Mouse (Mus musculus) gastrocnemius, postnatal 14 days (tissue): Measurements from ENCODE around the gene Prss34. TPM values are rescaled to one million over a fixed set of nuclear protein-coding genes. Genes with fewer than 3 reads are reported as not detected.

Experiments used
- DNase-seq: peaks from one replicate; pipeline ENCODE4 v3.0.0; 2021; ENCODE audit warnings: mixed read lengths
- intact Hi-C: fragments of 180-260 bp; cut with DNase I; formaldehyde crosslinking; loops from one replicate; pipeline ENCODE4 v1.15.1; 2025; ENCODE audit warnings: low total_unique reads
- total RNA-seq, 2 experiments: library from RNA; stranded (reverse); gene quantifications; 2 replicates each; pipeline ENCODE4 v1.2.3; 2021

Gene Prss34
- total RNA-seq, 2 experiments from 2014 or later = 1.8 to 2.7 TPM

- intact Hi-C loops = no loop called here
- no peak for DNase-seq
Observed at GRCm38 (mm10) chr17:25293495-25293894, 4.7 kb upstream of the Prss34 start.

- intact Hi-C loops = no loop called here
Observed at GRCm38 (mm10) chr17:25294111-25294510, 4.1 kb upstream of the Prss34 start.

GRCm38 (mm10) chr17:25308346-25308745 is 10.2 kb downstream of the Prss34 start, which contains the start of gene Prss28:
Gene Prss28, plus strand, starts transcription at chr17:25308646.
- DNase-seq = no peak
- intact Hi-C loops = no loop called here

More at GRCm38 (mm10) chr17:25294111-25294510, 4.1 kb upstream of the Prss34 start:
- DNase-seq = no peak

- DNase-seq = no peak
- intact Hi-C loops = no loop called here
Observed at GRCm38 (mm10) chr17:25318354-25318753, 20.2 kb downstream of the Prss34 start, which contains the start of gene Prss29. Gene Prss29, plus strand, starts transcription at chr17:25318654.

- intact Hi-C loops = no loop called here
- DNase-seq = no peak
Observed at GRCm38 (mm10) chr17:25320819-25321218, 22.6 kb downstream of the Prss34 start.

GRCm38 (mm10) chr17:25322930-25323329 is 24.7 kb downstream of the Prss34 start:
- no peak for DNase-seq
- intact Hi-C loops = no loop called here

- intact Hi-C loops = loop anchor here (10.0 kb wide), 1 partner anchor 142 kb away; no protein-coding TSS in a partner anchor
- DNase-seq = no peak
Observed at GRCm38 (mm10) chr17:25332321-25332720, 34.1 kb downstream of the Prss34 start.

- intact Hi-C loops = loop anchor here (10.0 kb wide), 1 partner anchor 141 kb away; no protein-coding TSS in a partner anchor
- DNase-seq = peak; percentile 33
Observed at GRCm38 (mm10) chr17:25333943-25334342, 35.7 kb downstream of the Prss34 start.

GRCm38 (mm10) chr17:25338218-25338617 is 40.0 kb downstream of the Prss34 start:
- intact Hi-C loops = loop anchor here (10.0 kb wide), 1 partner anchor 137 kb away; no protein-coding TSS in a partner anchor
- DNase-seq = no peak

- intact Hi-C loops = no loop called here
- DNase-seq = no peak
Observed at GRCm38 (mm10) chr17:25340003-25340402, 41.8 kb downstream of the Prss34 start.

- DNase-seq = no peak
Observed at GRCm38 (mm10) chr17:25341490-25341889, 43.3 kb downstream of the Prss34 start.

GRCm38 (mm10) chr17:25345462-25345861 is 47.3 kb downstream of the Prss34 start, which contains the start of gene Tpsab1:
Gene Tpsab1, minus strand, starts transcription at chr17:25345562.
- DNase-seq = no peak
- intact Hi-C loops = no loop called here

More at GRCm38 (mm10) chr17:25341490-25341889, 43.3 kb downstream of the Prss34 start:
- intact Hi-C loops = no loop called here

Other genes starting within 250 kb of the Prss34 start
- 10 to 100 TPM; 13.9 to 16.3 TPM for gene Tmem204, start 214.8 kb upstream of the Prss34 start, total RNA-seq
- gene Telo2, start 182.4 kb upstream of the Prss34 start, total RNA-seq = 1 to 10 TPM; 9.2 to 9.3 TPM
- gene Ptx4, start 177.6 kb upstream of the Prss34 start, total RNA-seq = 1 to 10 TPM; 8.4 to 9.6 TPM
- 10 to 100 TPM; 14.3 to 15.5 TPM for gene Clcn7, start 165.0 kb upstream of the Prss34 start, total RNA-seq
- gene Ccdc154, start 135.9 kb upstream of the Prss34 start, total RNA-seq = not detected
- gene Gm38655, start 122.9 kb upstream of the Prss34 start, total RNA-seq = not detected
- 10 to 100 TPM; 13.0 to 13.1 TPM for gene BC003965, start 113.8 kb upstream of the Prss34 start, total RNA-seq
- 1 to 10 TPM; 4.6 to 4.8 TPM for gene Unkl, start 110.0 kb upstream of the Prss34 start, total RNA-seq
- 10 to 100 TPM; 12.3 to 14.8 TPM for gene Gnptg, start 58.3 kb upstream of the Prss34 start, total RNA-seq
- 10 to 100 TPM; 19.7 to 21.0 TPM for gene Tsr3, start 58.2 kb upstream of the Prss34 start, total RNA-seq
- gene Baiap3, start 42.0 kb upstream of the Prss34 start, total RNA-seq = under 1 TPM in 1 of 2 experiments, not detected in 1; 0.41 TPM
- 10 to 100 TPM; 74.9 to 82.6 TPM for gene Ube2i, start 23.8 kb upstream of the Prss34 start, total RNA-seq
- not detected for gene Prss28, start 10.3 kb downstream of the Prss34 start, total RNA-seq
- not detected for gene Prss29, start 20.3 kb downstream of the Prss34 start, total RNA-seq
- gene Tpsab1, start 47.2 kb downstream of the Prss34 start, total RNA-seq = 1 to 10 TPM; 4.0 to 4.7 TPM
- gene Tpsb2, start 67.9 kb downstream of the Prss34 start, total RNA-seq = 10 to 100 TPM in 1 of 2 experiments, 1 to 10 TPM in 1; 9.4 to 12.6 TPM
- gene Tpsg1, start 70.9 kb downstream of the Prss34 start, total RNA-seq = not detected
- gene Cacna1h, start 135.4 kb downstream of the Prss34 start, total RNA-seq = 1 to 10 TPM; 3.2 to 3.4 TPM
- gene Tekt4, start 156.2 kb downstream of the Prss34 start, total RNA-seq = not detected
- gene Sstr5, start 198.9 kb downstream of the Prss34 start, total RNA-seq = not detected